Mouse (Mus musculus): Measurements from ENCODE around the gene Lrrc26. TPM values are rescaled to one million over a fixed set of nuclear protein-coding genes. Genes with fewer than 3 reads are reported as not detected.

Lrrc26 gene
- total and polyA plus RNA-seq, 2 experiments from 2014 or later: not detected

GRCm38 (mm10) chr2:25328440-25328839 is 38.7 kb downstream of the Lrrc26 start:
- H3K4me3 ChIP-seq (ENCODE audit: low read depth, low read length): no peak overlapping the region
- no peak overlapping the region for H3K9ac ChIP-seq (replicated peaks; ENCODE audit: low read depth, low read length)
- H3K27me3 ChIP-seq (ENCODE audit: control insufficient read depth, insufficient read depth, low read length): no peaks in the 10 kb centered on the region
- WGBS: 36% methylated on average over 7 of the region's 7 CpGs
- no peaks in the 10 kb centered on the region for H3K36me3 ChIP-seq (replicated peaks; ENCODE audit: control insufficient read depth, insufficient read depth, low read length)
- no peaks in the 10 kb centered on the region for H3K9me3 ChIP-seq (replicated peaks; ENCODE audit: control insufficient read depth, low read length)
- TF ChIP-seq CTCF (IDR thresholded peaks at IDR 0.05; ENCODE audit: low read depth) (peak; percentile 56), EP300 (IDR thresholded peaks at IDR 0.05; ENCODE audit: low read depth) (no peak)
- H3K4me1 ChIP-seq (ENCODE audit: control insufficient read depth, insufficient read depth): peaks cover 12% of the 10 kb centered on the region
- no peak overlapping the region for H3K27ac ChIP-seq (ENCODE audit: low read depth)
- no peak for ATAC-seq (ENCODE audit: insufficient read depth, low read depth)
- H3K4me2 ChIP-seq (ENCODE audit: low read depth, low read length): no peak overlapping the region
- DNase-seq (ENCODE audit: low spot score): no peak

GRCm38 (mm10) chr2:25331470-25331869 is 41.8 kb downstream of the Lrrc26 start:
- H3K36me3 ChIP-seq (replicated peaks; ENCODE audit: control insufficient read depth, insufficient read depth, low read length): peaks cover 27% of the 10 kb centered on the region
- TF ChIP-seq CTCF (IDR thresholded peaks at IDR 0.05; ENCODE audit: low read depth) (0 out of 2 replicates have a peak, but pooled peaks have one; percentile 3), EP300 (IDR thresholded peaks at IDR 0.05; ENCODE audit: low read depth) (no peak)
- ATAC-seq (ENCODE audit: insufficient read depth, low read depth): no peak
- H3K9ac ChIP-seq (replicated peaks; ENCODE audit: low read depth, low read length): peak overlapping the region; percentile 91; the same call in 1 of the 2 replicates
- peaks cover 17% of the 10 kb centered on the region for H3K4me1 ChIP-seq (ENCODE audit: control insufficient read depth, insufficient read depth)
- peak overlapping the region; percentile 88 for H3K4me2 ChIP-seq (ENCODE audit: low read depth, low read length)
- no peak for DNase-seq (ENCODE audit: low spot score)
- H3K9me3 ChIP-seq (replicated peaks; ENCODE audit: control insufficient read depth, low read length): no peaks in the 10 kb centered on the region
- peak overlapping the region; percentile 68 for H3K4me3 ChIP-seq (ENCODE audit: low read depth, low read length)
- H3K27ac ChIP-seq (ENCODE audit: low read depth): no peak overlapping the region
- WGBS: 51% methylated on average over 9 of the region's 9 CpGs
- H3K27me3 ChIP-seq (ENCODE audit: control insufficient read depth, insufficient read depth, low read length): no peaks in the 10 kb centered on the region

GRCm38 (mm10) chr2:25332286-25333160 is 42.8 kb downstream of the Lrrc26 start, which contains the start of gene Man1b1:
Man1b1 (plus strand) TSS chr2:25332338.
- peak; percentile 99 for DNase-seq (ENCODE audit: low spot score)
- peaks cover 38% of the 10 kb centered on the region for H3K36me3 ChIP-seq (replicated peaks; ENCODE audit: control insufficient read depth, insufficient read depth, low read length)
- H3K9ac ChIP-seq (replicated peaks; ENCODE audit: low read depth, low read length): peak within 1 kb of the TSS; percentile 91
- peak within 1 kb of the TSS; percentile 68 for H3K4me3 ChIP-seq (ENCODE audit: low read depth, low read length)
- TF ChIP-seq EP300 (IDR thresholded peaks at IDR 0.05; ENCODE audit: low read depth): 0 out of 2 replicates have a peak, but pooled peaks have one; percentile 44
- peak; percentile 36 for TF ChIP-seq CTCF (IDR thresholded peaks at IDR 0.05; ENCODE audit: low read depth)
- peak; percentile 99 for ATAC-seq (ENCODE audit: insufficient read depth, low read depth)
- H3K4me2 ChIP-seq (ENCODE audit: low read depth, low read length): peak within 1 kb of the TSS; percentile 88
- no peaks in the 10 kb centered on the region for H3K27me3 ChIP-seq (ENCODE audit: control insufficient read depth, insufficient read depth, low read length)
- WGBS: under 1% methylated on average over 76 of the region's 78 CpGs
- H3K27ac ChIP-seq (ENCODE audit: low read depth): peak within 1 kb of the TSS; percentile 91
- peaks cover 17% of the 10 kb centered on the region for H3K4me1 ChIP-seq (ENCODE audit: control insufficient read depth, insufficient read depth)
- no peaks in the 10 kb centered on the region for H3K9me3 ChIP-seq (replicated peaks; ENCODE audit: control insufficient read depth, low read length)

GRCm38 (mm10) chr2:25333569-25333968 is 43.9 kb downstream of the Lrrc26 start:
- peak overlapping the region; percentile 68 for H3K4me3 ChIP-seq (ENCODE audit: low read depth, low read length)
- 69% methylated on average over 2 of the region's 2 CpGs for WGBS
- peaks cover 48% of the 10 kb centered on the region for H3K36me3 ChIP-seq (replicated peaks; ENCODE audit: control insufficient read depth, insufficient read depth, low read length)
- no peaks in the 10 kb centered on the region for H3K27me3 ChIP-seq (ENCODE audit: control insufficient read depth, insufficient read depth, low read length)
- peak overlapping the region; percentile 80 for H3K4me2 ChIP-seq (ENCODE audit: low read depth, low read length)
- TF ChIP-seq CTCF (IDR thresholded peaks at IDR 0.05; ENCODE audit: low read depth) (no peak), EP300 (IDR thresholded peaks at IDR 0.05; ENCODE audit: low read depth) (no peak)
- H3K9ac ChIP-seq (replicated peaks; ENCODE audit: low read depth, low read length): peak overlapping the region; percentile 91
- ATAC-seq (ENCODE audit: insufficient read depth, low read depth): no peak
- DNase-seq (ENCODE audit: low spot score): no peak
- H3K9me3 ChIP-seq (replicated peaks; ENCODE audit: control insufficient read depth, low read length): no peaks in the 10 kb centered on the region
- peaks cover 17% of the 10 kb centered on the region for H3K4me1 ChIP-seq (ENCODE audit: control insufficient read depth, insufficient read depth)
- H3K27ac ChIP-seq (ENCODE audit: low read depth): no peak overlapping the region

GRCm38 (mm10) chr2:25338303-25338702 is 48.6 kb downstream of the Lrrc26 start:
- Histone ChIP-seq H3K4me3 (ENCODE audit: low read depth, low read length) (no peak overlapping the region), H3K9ac (replicated peaks; ENCODE audit: low read depth, low read length) (no peak overlapping the region), H3K27ac (ENCODE audit: low read depth) (no peak overlapping the region), H3K27me3 (ENCODE audit: control insufficient read depth, insufficient read depth, low read length) (no peaks in the 10 kb centered on the region), H3K4me2 (ENCODE audit: low read depth, low read length) (no peak overlapping the region), H3K36me3 (replicated peaks; ENCODE audit: control insufficient read depth, insufficient read depth, low read length) (peaks cover 88% of the 10 kb centered on the region), H3K9me3 (replicated peaks; ENCODE audit: control insufficient read depth, low read length) (no peaks in the 10 kb centered on the region), H3K4me1 (ENCODE audit: control insufficient read depth, insufficient read depth) (peaks cover 6% of the 10 kb centered on the region; the same call in 1 of the 2 replicates)
- 93% methylated on average over 6 of the region's 6 CpGs for WGBS
- TF ChIP-seq EP300 (IDR thresholded peaks at IDR 0.05; ENCODE audit: low read depth) (no peak), CTCF (IDR thresholded peaks at IDR 0.05; ENCODE audit: low read depth) (no peak)
- no peak for DNase-seq (ENCODE audit: low spot score)
- ATAC-seq (ENCODE audit: insufficient read depth, low read depth): no peak

Other genes starting within 250 kb of the Lrrc26 start
Only the 30 nearest of the 34 such genes appear.
- gene Noxa1, start 194.8 kb upstream of the Lrrc26 start, total RNA-seq (2014; rRNA removed; ENCODE audit: low replicate concordance): not detected in 2 replicates
- not detected in 2 replicates for gene Noxa1, start 194.8 kb upstream of the Lrrc26 start, polyA plus RNA-seq (2015; fragmentation: Nextera tagmentation; extraction: Ambion mirVana)
- gene Nrarp, start 109.2 kb upstream of the Lrrc26 start, total RNA-seq (2014; rRNA removed; ENCODE audit: low replicate concordance): 34.1 and 38.1 TPM in 2 replicates
- 8.8 and 9.6 TPM in 2 replicates for gene Nrarp, start 109.2 kb upstream of the Lrrc26 start, polyA plus RNA-seq (2015; fragmentation: Nextera tagmentation; extraction: Ambion mirVana)
- 4.9 and 8.6 TPM in 2 replicates for gene Tor4a, start 93.0 kb upstream of the Lrrc26 start, total RNA-seq (2014; rRNA removed; ENCODE audit: low replicate concordance)
- gene Tor4a, start 93.0 kb upstream of the Lrrc26 start, polyA plus RNA-seq (2015; fragmentation: Nextera tagmentation; extraction: Ambion mirVana): 4.4 and 5.2 TPM in 2 replicates
- gene Nelfb, start 78.4 kb upstream of the Lrrc26 start, total RNA-seq (2014; rRNA removed; ENCODE audit: low replicate concordance): 49.0 and 63.7 TPM in 2 replicates
- gene Nelfb, start 78.4 kb upstream of the Lrrc26 start, polyA plus RNA-seq (2015; fragmentation: Nextera tagmentation; extraction: Ambion mirVana): 38.4 and 41.9 TPM in 2 replicates
- not detected in 2 replicates for gene Stpg3, start 75.3 kb upstream of the Lrrc26 start, total RNA-seq (2014; rRNA removed; ENCODE audit: low replicate concordance)
- not detected in 2 replicates for gene Stpg3, start 75.3 kb upstream of the Lrrc26 start, polyA plus RNA-seq (2015; fragmentation: Nextera tagmentation; extraction: Ambion mirVana)
- not detected in 2 replicates for gene Fam166a, start 71.2 kb upstream of the Lrrc26 start, total RNA-seq (2014; rRNA removed; ENCODE audit: low replicate concordance)
- 0.33 TPM in 1 of 2 replicates, not detected in the other for gene Fam166a, start 71.2 kb upstream of the Lrrc26 start, polyA plus RNA-seq (2015; fragmentation: Nextera tagmentation; extraction: Ambion mirVana)
- 665 and 888 TPM in 2 replicates for gene Tubb4b, start 65.2 kb upstream of the Lrrc26 start, total RNA-seq (2014; rRNA removed; ENCODE audit: low replicate concordance)
- gene Tubb4b, start 65.2 kb upstream of the Lrrc26 start, polyA plus RNA-seq (2015; fragmentation: Nextera tagmentation; extraction: Ambion mirVana): 217 and 244 TPM in 2 replicates
- not detected in 2 replicates for gene Slc34a3, start 55.6 kb upstream of the Lrrc26 start, total RNA-seq (2014; rRNA removed; ENCODE audit: low replicate concordance)
- gene Slc34a3, start 55.6 kb upstream of the Lrrc26 start, polyA plus RNA-seq (2015; fragmentation: Nextera tagmentation; extraction: Ambion mirVana): not detected in 2 replicates
- gene Rnf224, start 53.1 kb upstream of the Lrrc26 start, total RNA-seq (2014; rRNA removed; ENCODE audit: low replicate concordance): not detected in 2 replicates
- gene Rnf224, start 53.1 kb upstream of the Lrrc26 start, polyA plus RNA-seq (2015; fragmentation: Nextera tagmentation; extraction: Ambion mirVana): not detected in 2 replicates
- gene Rnf208, start 47.7 kb upstream of the Lrrc26 start, total RNA-seq (2014; rRNA removed; ENCODE audit: low replicate concordance): 2.4 and 4.1 TPM in 2 replicates
- gene Rnf208, start 47.7 kb upstream of the Lrrc26 start, polyA plus RNA-seq (2015; fragmentation: Nextera tagmentation; extraction: Ambion mirVana): 0.92 and 1.1 TPM in 2 replicates
- not detected in 2 replicates for gene Cysrt1, start 47.5 kb upstream of the Lrrc26 start, total RNA-seq (2014; rRNA removed; ENCODE audit: low replicate concordance)
- gene Cysrt1, start 47.5 kb upstream of the Lrrc26 start, polyA plus RNA-seq (2015; fragmentation: Nextera tagmentation; extraction: Ambion mirVana): not detected in 2 replicates
- 4.8 and 6.9 TPM in 2 replicates for gene AL732309.1, start 43.1 kb upstream of the Lrrc26 start, total RNA-seq (2014; rRNA removed; ENCODE audit: low replicate concordance)
- gene AL732309.1, start 43.1 kb upstream of the Lrrc26 start, polyA plus RNA-seq (2015; fragmentation: Nextera tagmentation; extraction: Ambion mirVana): 0.97 and 1.6 TPM in 2 replicates
- 35.3 and 42.0 TPM in 2 replicates for gene Tmem203, start 34.5 kb upstream of the Lrrc26 start, total RNA-seq (2014; rRNA removed; ENCODE audit: low replicate concordance)
- gene Tmem203, start 34.5 kb upstream of the Lrrc26 start, polyA plus RNA-seq (2015; fragmentation: Nextera tagmentation; extraction: Ambion mirVana): 25.6 and 26.5 TPM in 2 replicates
- gene Tprn, start 27.3 kb upstream of the Lrrc26 start, total RNA-seq (2014; rRNA removed; ENCODE audit: low replicate concordance): 5.2 and 5.4 TPM in 2 replicates
- gene Tprn, start 27.3 kb upstream of the Lrrc26 start, polyA plus RNA-seq (2015; fragmentation: Nextera tagmentation; extraction: Ambion mirVana): 3.6 and 3.7 TPM in 2 replicates
- gene Ssna1, start 17.5 kb upstream of the Lrrc26 start, total RNA-seq (2014; rRNA removed; ENCODE audit: low replicate concordance): 58.9 and 110 TPM in 2 replicates
- gene Ssna1, start 17.5 kb upstream of the Lrrc26 start, polyA plus RNA-seq (2015; fragmentation: Nextera tagmentation; extraction: Ambion mirVana): 111 and 117 TPM in 2 replicates
- gene Anapc2, start 17.4 kb upstream of the Lrrc26 start, total RNA-seq (2014; rRNA removed; ENCODE audit: low replicate concordance): 31.4 and 48.6 TPM in 2 replicates
- 41.0 and 46.5 TPM in 2 replicates for gene Anapc2, start 17.4 kb upstream of the Lrrc26 start, polyA plus RNA-seq (2015; fragmentation: Nextera tagmentation; extraction: Ambion mirVana)
- gene Tmem210, start 1.8 kb upstream of the Lrrc26 start, total RNA-seq (2014; rRNA removed; ENCODE audit: low replicate concordance): not detected in 2 replicates
- gene Tmem210, start 1.8 kb upstream of the Lrrc26 start, polyA plus RNA-seq (2015; fragmentation: Nextera tagmentation; extraction: Ambion mirVana): not detected in 2 replicates
- 0.46 TPM in 1 of 2 replicates, not detected in the other for gene Grin1, start 29.3 kb downstream of the Lrrc26 start, total RNA-seq (2014; rRNA removed; ENCODE audit: low replicate concordance)
- gene Grin1, start 29.3 kb downstream of the Lrrc26 start, polyA plus RNA-seq (2015; fragmentation: Nextera tagmentation; extraction: Ambion mirVana): not detected in 2 replicates
- gene Man1b1, start 42.4 kb downstream of the Lrrc26 start, total RNA-seq (2014; rRNA removed; ENCODE audit: low replicate concordance): 20.1 and 41.2 TPM in 2 replicates
- 18.8 and 19.5 TPM in 2 replicates for gene Man1b1, start 42.4 kb downstream of the Lrrc26 start, polyA plus RNA-seq (2015; fragmentation: Nextera tagmentation; extraction: Ambion mirVana)
- 9.0 and 13.2 TPM in 2 replicates for gene Dpp7, start 66.4 kb downstream of the Lrrc26 start, total RNA-seq (2014; rRNA removed; ENCODE audit: low replicate concordance)
- 4.3 and 4.6 TPM in 2 replicates for gene Dpp7, start 66.4 kb downstream of the Lrrc26 start, polyA plus RNA-seq (2015; fragmentation: Nextera tagmentation; extraction: Ambion mirVana)
- 1.3 and 10.9 TPM in 2 replicates for gene Uap1l1, start 75.8 kb downstream of the Lrrc26 start, total RNA-seq (2014; rRNA removed; ENCODE audit: low replicate concordance)
- gene Uap1l1, start 75.8 kb downstream of the Lrrc26 start, polyA plus RNA-seq (2015; fragmentation: Nextera tagmentation; extraction: Ambion mirVana): 13.0 and 14.3 TPM in 2 replicates
- 14.0 and 26.1 TPM in 2 replicates for gene Sapcd2, start 82.4 kb downstream of the Lrrc26 start, total RNA-seq (2014; rRNA removed; ENCODE audit: low replicate concordance)
- gene Sapcd2, start 82.4 kb downstream of the Lrrc26 start, polyA plus RNA-seq (2015; fragmentation: Nextera tagmentation; extraction: Ambion mirVana): 5.6 and 6.4 TPM in 2 replicates
- 7.9 and 44.8 TPM in 2 replicates for gene Entpd2, start 106.0 kb downstream of the Lrrc26 start, total RNA-seq (2014; rRNA removed; ENCODE audit: low replicate concordance)
- 3.5 and 4.2 TPM in 2 replicates for gene Entpd2, start 106.0 kb downstream of the Lrrc26 start, polyA plus RNA-seq (2015; fragmentation: Nextera tagmentation; extraction: Ambion mirVana)
- 43.0 and 49.7 TPM in 2 replicates for gene Npdc1, start 109.4 kb downstream of the Lrrc26 start, total RNA-seq (2014; rRNA removed; ENCODE audit: low replicate concordance)
- 21.0 and 24.5 TPM in 2 replicates for gene Npdc1, start 109.4 kb downstream of the Lrrc26 start, polyA plus RNA-seq (2015; fragmentation: Nextera tagmentation; extraction: Ambion mirVana)
- not detected in 2 replicates for gene Fut7, start 133.4 kb downstream of the Lrrc26 start, total RNA-seq (2014; rRNA removed; ENCODE audit: low replicate concordance)
- not detected in 2 replicates for gene Fut7, start 133.4 kb downstream of the Lrrc26 start, polyA plus RNA-seq (2015; fragmentation: Nextera tagmentation; extraction: Ambion mirVana)
- gene Abca2, start 138.8 kb downstream of the Lrrc26 start, total RNA-seq (2014; rRNA removed; ENCODE audit: low replicate concordance): 27.6 and 32.0 TPM in 2 replicates
- gene Abca2, start 138.8 kb downstream of the Lrrc26 start, polyA plus RNA-seq (2015; fragmentation: Nextera tagmentation; extraction: Ambion mirVana): 2.4 and 3.6 TPM in 2 replicates
- 2.4 and 4.5 TPM in 2 replicates for gene Clic3, start 166.9 kb downstream of the Lrrc26 start, total RNA-seq (2014; rRNA removed; ENCODE audit: low replicate concordance)
- gene Clic3, start 166.9 kb downstream of the Lrrc26 start, polyA plus RNA-seq (2015; fragmentation: Nextera tagmentation; extraction: Ambion mirVana): 6.5 and 7.4 TPM in 2 replicates
- 71.9 and 90.7 TPM in 2 replicates for gene Paxx, start 171.2 kb downstream of the Lrrc26 start, total RNA-seq (2014; rRNA removed; ENCODE audit: low replicate concordance)
- gene Paxx, start 171.2 kb downstream of the Lrrc26 start, polyA plus RNA-seq (2015; fragmentation: Nextera tagmentation; extraction: Ambion mirVana): 42.7 and 45.5 TPM in 2 replicates
- 708 and 711 TPM in 2 replicates for gene Ptgds, start 180.1 kb downstream of the Lrrc26 start, total RNA-seq (2014; rRNA removed; ENCODE audit: low replicate concordance)
- gene Ptgds, start 180.1 kb downstream of the Lrrc26 start, polyA plus RNA-seq (2015; fragmentation: Nextera tagmentation; extraction: Ambion mirVana): 356 and 359 TPM in 2 replicates
- gene Lcn12, start 204.0 kb downstream of the Lrrc26 start, total RNA-seq (2014; rRNA removed; ENCODE audit: low replicate concordance): not detected in 2 replicates
- not detected in 2 replicates for gene Lcn12, start 204.0 kb downstream of the Lrrc26 start, polyA plus RNA-seq (2015; fragmentation: Nextera tagmentation; extraction: Ambion mirVana)